Mouse (Mus musculus): Measurements from ENCODE around the gene Golt1a. TPM values are rescaled to one million over a fixed set of nuclear protein-coding genes. Genes with fewer than 3 reads are reported as not detected.
A peak's percentile ranks its signal among the peaks of the same experiment; 100 is the strongest.
"Not testable (repeated sequence)": the region's sequence is repeated elsewhere in the genome, so short reads cannot be mapped to it uniquely, and the experiment has no call there.

Gene Golt1a
- total RNA-seq, 2 experiments from 2014 or later = not detected

GRCm38 (mm10) chr1:133302540-133302939 lies 7.1 kb upstream of the Golt1a start:
- no peak for DNase-seq (ENCODE audit: low spot score in 2 of 2)

- peak; percentile 79 to 83 for DNase-seq (ENCODE audit: low spot score in 2 of 2)
These were observed 2.8 kb upstream of the Golt1a start for GRCm38 (mm10) chr1:133306842-133307241.

GRCm38 (mm10) chr1:133307318-133307717 lies 2.3 kb upstream of the Golt1a start:
- DNase-seq (ENCODE audit: low spot score in 2 of 2) = peak; percentile 52 to 57

GRCm38 (mm10) chr1:133311240-133311639 lies 1.6 kb downstream of the Golt1a start:
- DNase-seq (ENCODE audit: low spot score in 2 of 2) = no peak

GRCm38 (mm10) chr1:133311946-133312345 lies 2.3 kb downstream of the Golt1a start:
- peak; percentile 66 to 70 for DNase-seq (ENCODE audit: low spot score in 2 of 2)

- DNase-seq (ENCODE audit: low spot score in 2 of 2) = peak; percentile 69 to 77
These were observed 4.8 kb downstream of the Golt1a start for GRCm38 (mm10) chr1:133314364-133314763.

GRCm38 (mm10) chr1:133315775-133316174 lies 6.2 kb downstream of the Golt1a start:
- no peak for DNase-seq (ENCODE audit: low spot score in 2 of 2)

GRCm38 (mm10) chr1:133316577-133316976 lies 7.0 kb downstream of the Golt1a start:
- no peak for DNase-seq (ENCODE audit: low spot score in 2 of 2)

GRCm38 (mm10) chr1:133317149-133317548 lies 7.5 kb downstream of the Golt1a start:
- no peak for DNase-seq (ENCODE audit: low spot score in 2 of 2)

GRCm38 (mm10) chr1:133321267-133321925 lies 11.8 kb downstream of the Golt1a start, which contains the start of gene Kiss1:
TSS of gene Kiss1 (plus strand) at chr1:133321875.
- peak; percentile 40 to 47 for DNase-seq (ENCODE audit: low spot score in 2 of 2)

- no peak for DNase-seq (ENCODE audit: low spot score in 2 of 2)
These were observed 13.7 kb downstream of the Golt1a start for GRCm38 (mm10) chr1:133323333-133323732.

GRCm38 (mm10) chr1:133325951-133326350 lies 16.4 kb downstream of the Golt1a start:
- DNase-seq (ENCODE audit: low spot score in 2 of 2) = no peak

GRCm38 (mm10) chr1:133327094-133327493 lies 17.5 kb downstream of the Golt1a start:
- no peak for DNase-seq (ENCODE audit: low spot score in 2 of 2)

GRCm38 (mm10) chr1:133328299-133328795 lies 18.7 kb downstream of the Golt1a start:
- no peak for DNase-seq (ENCODE audit: low spot score in 2 of 2)

GRCm38 (mm10) chr1:133328896-133329637 lies 19.5 kb downstream of the Golt1a start:
- peak in 1 of 2 experiments; percentile 41 for DNase-seq (ENCODE audit: low spot score in 2 of 2)

GRCm38 (mm10) chr1:133329638-133329964 lies 20.0 kb downstream of the Golt1a start:
- DNase-seq (ENCODE audit: low spot score in 2 of 2) = no peak

GRCm38 (mm10) chr1:133331142-133331541 lies 21.5 kb downstream of the Golt1a start:
- peak in 1 of 2 experiments; percentile 31 for DNase-seq (ENCODE audit: low spot score in 2 of 2)

GRCm38 (mm10) chr1:133332656-133333430 lies 23.2 kb downstream of the Golt1a start:
- DNase-seq (ENCODE audit: low spot score in 2 of 2) = no peak

- DNase-seq (ENCODE audit: low spot score in 2 of 2) = no peak
These were observed 24.3 kb downstream of the Golt1a start for GRCm38 (mm10) chr1:133333937-133334336.

GRCm38 (mm10) chr1:133340403-133340802 lies 30.8 kb downstream of the Golt1a start:
- DNase-seq (ENCODE audit: low spot score in 2 of 2) = not testable (repeated sequence)

GRCm38 (mm10) chr1:133344357-133344756 lies 34.8 kb downstream of the Golt1a start:
- no peak for DNase-seq (ENCODE audit: low spot score in 2 of 2)

- DNase-seq (ENCODE audit: low spot score in 2 of 2) = no peak
These were observed 36.9 kb downstream of the Golt1a start for GRCm38 (mm10) chr1:133346531-133346930.

All from layer of hippocampus, postnatal 10 days (tissue).